In the genomic region with DNA sequence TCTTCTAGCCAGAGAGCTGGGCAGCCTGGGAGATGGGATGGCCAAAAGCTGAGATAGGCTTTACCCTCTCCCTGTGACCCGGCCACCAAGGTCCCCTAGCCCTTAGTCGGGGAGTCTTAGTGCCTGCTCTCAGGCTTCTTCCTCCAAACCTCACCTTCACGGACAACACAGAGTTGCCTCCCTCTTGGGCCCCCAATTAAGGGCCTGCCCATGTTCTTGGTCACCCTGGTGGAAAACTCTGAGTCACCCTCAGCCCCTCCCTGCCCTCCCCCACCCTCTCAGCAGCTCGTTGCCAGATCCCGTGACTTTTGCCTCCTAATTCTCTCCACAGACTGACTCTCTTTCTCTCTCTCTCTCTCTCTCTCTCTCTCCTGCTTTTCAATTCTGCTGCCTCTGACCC, we compare ENCODE assay signal across 13 mouse cellular contexts. TPM values are rescaled to one million over a fixed set of nuclear protein-coding genes. Genes with fewer than 3 reads are reported as not detected.
DNase-seq lines count a peak whose midpoint lies in the region; ATAC-seq and TF ChIP-seq lines count a peak whose summit lies in the region.
"Had no signal": no experiment of that assay in that cellular context is flagged by ENCODE, and none has a peak within 500 bp of the region (broad histone marks: within the 10 kb centered on the region; RNA-seq: fewer than 3 reads in every experiment).

No protein-coding gene starts in this region.

- no peak for TF ChIP-seq EP300 in heart, postnatal 0 days (IDR thresholded peaks at IDR 0.05; ENCODE audit: low read depth)

- peak overlapping the region; percentile 32 for H3K27ac ChIP-seq in heart, postnatal 0 days (ENCODE audit: low read depth)
- H3K27ac ChIP-seq in midbrain, embryonic 12.5 days (replicated peaks) = no peak overlapping the region
- H3K27ac ChIP-seq in midbrain, embryonic 11.5 days (ENCODE audit: low read depth, low read length) = no peak overlapping the region
- peak overlapping the region; percentile 77 for H3K27ac ChIP-seq in embryonic facial prominence, embryonic 15.5 days (replicated peaks)
- peak overlapping the region; percentile 54 for H3K27ac ChIP-seq in stomach, embryonic 16.5 days (ENCODE audit: low read length)
- H3K27ac ChIP-seq: neural tube, embryonic 13.5 days had no signal

- TF ChIP-seq CTCF in heart, postnatal 0 days (IDR thresholded peaks at IDR 0.05; ENCODE audit: low read depth) = no peak

- peak; percentile 34 for ATAC-seq in heart, postnatal 0 days (ENCODE audit: insufficient read depth, low read depth)
- no peak for ATAC-seq in midbrain, embryonic 12.5 days (ENCODE audit: low FRiP score, low read depth)
- no peak for ATAC-seq in midbrain, embryonic 11.5 days (ENCODE audit: low FRiP score)
- ATAC-seq in embryonic facial prominence, embryonic 15.5 days (ENCODE audit: insufficient number of reproducible peaks, low FRiP score, low TSS enrichment, low read depth) = no peak
- 0 out of 2 replicates have a peak, but pooled peaks have one; percentile 26 for ATAC-seq in stomach, embryonic 16.5 days (ENCODE audit: insufficient read depth, low FRiP score)

- no peak overlapping the region for H3K9ac ChIP-seq in heart, postnatal 0 days (replicated peaks; ENCODE audit: low read depth, low read length)
- H3K9ac ChIP-seq in midbrain, embryonic 12.5 days (replicated peaks) = 0 out of 2 replicates have a peak overlapping the region, but pooled peaks have one; percentile 15
- H3K9ac ChIP-seq in midbrain, embryonic 11.5 days (ENCODE audit: low read length) = no peak overlapping the region
- H3K9ac ChIP-seq in embryonic facial prominence, embryonic 15.5 days = no peak overlapping the region
- peak overlapping the region; percentile 40; the same call in 1 of the 2 replicates for H3K9ac ChIP-seq in stomach, embryonic 16.5 days (ENCODE audit: low read length)
- H3K9ac ChIP-seq: neural tube, embryonic 13.5 days had no signal

- no peaks in the 10 kb centered on the region for H3K36me3 ChIP-seq in heart, postnatal 0 days (replicated peaks; ENCODE audit: control insufficient read depth, insufficient read depth, low read length)
- H3K36me3 ChIP-seq in midbrain, embryonic 12.5 days = no peaks in the 10 kb centered on the region
- no peaks in the 10 kb centered on the region for H3K36me3 ChIP-seq in midbrain, embryonic 11.5 days (ENCODE audit: control insufficient read depth, insufficient read depth, low read length)
- no peaks in the 10 kb centered on the region for H3K36me3 ChIP-seq in embryonic facial prominence, embryonic 15.5 days
- no peaks in the 10 kb centered on the region for H3K36me3 ChIP-seq in stomach, embryonic 16.5 days (ENCODE audit: control insufficient read depth, insufficient read depth, low read length)
- H3K36me3 ChIP-seq: neural tube, embryonic 13.5 days had no signal

- H3K27me3 ChIP-seq in heart, postnatal 0 days (ENCODE audit: control insufficient read depth, insufficient read depth, low read length) = no peaks in the 10 kb centered on the region
- no peaks in the 10 kb centered on the region for H3K27me3 ChIP-seq in midbrain, embryonic 12.5 days
- H3K27me3 ChIP-seq in midbrain, embryonic 11.5 days (ENCODE audit: control insufficient read depth, insufficient read depth, low read length) = no peaks in the 10 kb centered on the region
- H3K27me3 ChIP-seq in embryonic facial prominence, embryonic 15.5 days = no peaks in the 10 kb centered on the region
- no peaks in the 10 kb centered on the region for H3K27me3 ChIP-seq in stomach, embryonic 16.5 days (ENCODE audit: control insufficient read depth, insufficient read depth, low read length)
- H3K27me3 ChIP-seq: neural tube, embryonic 13.5 days had no signal

- H3K4me1 ChIP-seq in heart, postnatal 0 days (ENCODE audit: control insufficient read depth, insufficient read depth) = peaks cover 26% of the 10 kb centered on the region
- H3K4me1 ChIP-seq in midbrain, embryonic 12.5 days = peaks cover 12% of the 10 kb centered on the region; the same call in 1 of the 2 replicates
- H3K4me1 ChIP-seq in midbrain, embryonic 11.5 days (ENCODE audit: control insufficient read depth, insufficient read depth, low read length) = peaks cover 3% of the 10 kb centered on the region; the same call in 1 of the 2 replicates
- peaks cover 63% of the 10 kb centered on the region for H3K4me1 ChIP-seq in embryonic facial prominence, embryonic 15.5 days
- H3K4me1 ChIP-seq in stomach, embryonic 16.5 days (ENCODE audit: control insufficient read depth, insufficient read depth, low read length) = peaks cover 34% of the 10 kb centered on the region

- H3K4me3 ChIP-seq in heart, postnatal 0 days (ENCODE audit: low read depth, low read length) = no peak overlapping the region
- no peak overlapping the region for H3K4me3 ChIP-seq in midbrain, embryonic 12.5 days
- H3K4me3 ChIP-seq in midbrain, embryonic 11.5 days (ENCODE audit: low read depth, low read length) = no peak overlapping the region
- H3K4me3 ChIP-seq in embryonic facial prominence, embryonic 15.5 days (replicated peaks) = no peak overlapping the region
- H3K4me3 ChIP-seq in stomach, embryonic 16.5 days (replicated peaks; ENCODE audit: low read length) = no peak overlapping the region
- H3K4me3 ChIP-seq: erythroblast, embryonic 14.5 days; megakaryocyte, embryonic 14.5 days; neural tube, embryonic 13.5 days had no signal

- no peak overlapping the region for H3K4me2 ChIP-seq in heart, postnatal 0 days (ENCODE audit: low read depth, low read length)
- H3K4me2 ChIP-seq in midbrain, embryonic 12.5 days (replicated peaks) = no peak overlapping the region
- H3K4me2 ChIP-seq in midbrain, embryonic 11.5 days = no peak overlapping the region
- no peak overlapping the region for H3K4me2 ChIP-seq in embryonic facial prominence, embryonic 15.5 days (replicated peaks)
- no peak overlapping the region for H3K4me2 ChIP-seq in stomach, embryonic 16.5 days (ENCODE audit: low read depth, low read length)
- H3K4me2 ChIP-seq: neural tube, embryonic 13.5 days had no signal

- no peaks in the 10 kb centered on the region for H3K9me3 ChIP-seq in heart, postnatal 0 days (replicated peaks; ENCODE audit: control insufficient read depth, low read length)
- no peaks in the 10 kb centered on the region for H3K9me3 ChIP-seq in midbrain, embryonic 12.5 days
- H3K9me3 ChIP-seq in midbrain, embryonic 11.5 days (ENCODE audit: control insufficient read depth, low read length) = no peaks in the 10 kb centered on the region
- no peaks in the 10 kb centered on the region for H3K9me3 ChIP-seq in embryonic facial prominence, embryonic 15.5 days (replicated peaks)
- no peaks in the 10 kb centered on the region for H3K9me3 ChIP-seq in stomach, embryonic 16.5 days (replicated peaks; ENCODE audit: control insufficient read depth, low read length)
- H3K9me3 ChIP-seq: megakaryocyte, embryonic 14.5 days; neural tube, embryonic 13.5 days had no signal

- DNase-seq in heart, postnatal 0 days (ENCODE audit: low spot score) = no peak
- DNase-seq in heart, adult 9 months (ENCODE audit: low spot score in 2 of 2) = no peak
- DNase-seq in midbrain, embryonic 11.5 days (ENCODE audit: low spot score, missing footprints) = no peak
- DNase-seq in layer of hippocampus, adult 8-10 months (ENCODE audit: low spot score in 2 of 2) = no peak
- DNase-seq: cerebellum, adult 9-10 months had no signal

- 52% methylated on average over 5 of the region's 5 CpGs for WGBS in heart, postnatal 0 days
- WGBS in midbrain, embryonic 12.5 days = 52% methylated on average over 5 of the region's 5 CpGs
- 62% methylated on average over 5 of the region's 5 CpGs for WGBS in midbrain, embryonic 11.5 days
- whole genome bisulfite sequencing in embryonic facial prominence, embryonic 15.5 days = 55% methylated on average over 5 of the region's 5 CpGs
- WGBS in stomach, embryonic 16.5 days = 46% methylated on average over 5 of the region's 5 CpGs

RNA-seq across cellular contexts. Expression of a gene that starts 39.5 kb away (rescaled TPM):
- total RNA-seq in heart, postnatal 0 days (2014; rRNA removed; ENCODE audit: low replicate concordance) = 458 and 512 TPM in 2 replicates
- 108 and 125 TPM in 2 replicates for polyA plus RNA-seq in heart, postnatal 0 days (2015; fragmentation: Nextera tagmentation; extraction: Ambion mirVana)
- 17.1 and 21.0 TPM in 2 replicates for polyA plus RNA-seq in midbrain, embryonic 12.5 days (2016; fragmentation: Nextera tagmentation; extraction: Ambion mirVana)
- polyA plus RNA-seq in midbrain, embryonic 11.5 days (2014; fragmentation: Nextera tagmentation; extraction: Ambion mirVana) = 6.9 and 9.3 TPM in 2 replicates
- polyA plus RNA-seq in embryonic facial prominence, embryonic 15.5 days (2015; fragmentation: Nextera tagmentation; extraction: Ambion mirVana) = 49.3 and 53.7 TPM in 2 replicates
- 42.1 and 45.0 TPM in 2 replicates for polyA plus RNA-seq in stomach, embryonic 16.5 days (2015; fragmentation: Nextera tagmentation; extraction: Ambion mirVana)
- total RNA-seq in layer of hippocampus, adult 8-10 months (2022) = 10 to 100 TPM; 44.4 to 54.8 (median 47.4) TPM
- total RNA-seq: MEL had no signal

RNA-seq across cellular contexts. Expression of a gene that starts 40.6 kb away (rescaled TPM):
- 0.58 TPM in 1 of 2 replicates, not detected in the other for total RNA-seq in heart, postnatal 0 days (2014; rRNA removed; ENCODE audit: low replicate concordance)
- 0.37 and 0.52 TPM in 2 replicates for polyA plus RNA-seq in heart, postnatal 0 days (2015; fragmentation: Nextera tagmentation; extraction: Ambion mirVana)
- 0.37 and 0.67 TPM in 2 replicates for polyA plus RNA-seq in midbrain, embryonic 12.5 days (2016; fragmentation: Nextera tagmentation; extraction: Ambion mirVana)
- 0.22 and 0.25 TPM in 2 replicates for polyA plus RNA-seq in midbrain, embryonic 11.5 days (2014; fragmentation: Nextera tagmentation; extraction: Ambion mirVana)
- polyA plus RNA-seq in embryonic facial prominence, embryonic 15.5 days (2015; fragmentation: Nextera tagmentation; extraction: Ambion mirVana) = 0.72 and 0.85 TPM in 2 replicates
- 0.25 and 0.44 TPM in 2 replicates for polyA plus RNA-seq in stomach, embryonic 16.5 days (2015; fragmentation: Nextera tagmentation; extraction: Ambion mirVana)
- under 1 TPM in 1 of 4 experiments, not detected in 3; 0.25 TPM for total RNA-seq in layer of hippocampus, adult 8-10 months (2022)
- total RNA-seq: gastrocnemius, adult 8-10 months had no signal
- polyA plus RNA-seq: erythroblast, embryonic 14.5 days had no signal

Comparison
In these comparisons a context has a peak if more than half of its experiments do, and no peak if none do; other contexts are left out.
1. H3K9ac ChIP-seq: peak in midbrain, embryonic 12.5 days (single experiment) and stomach, embryonic 16.5 days (single experiment); none in heart, postnatal 0 days (single experiment), midbrain, embryonic 11.5 days (single experiment) and embryonic facial prominence, embryonic 15.5 days (single experiment).
2. ATAC-seq: peak in heart, postnatal 0 days (single experiment) and stomach, embryonic 16.5 days (single experiment); none in midbrain, embryonic 12.5 days (single experiment), midbrain, embryonic 11.5 days (single experiment) and embryonic facial prominence, embryonic 15.5 days (single experiment).
3. H3K27ac ChIP-seq: peak in heart, postnatal 0 days (single experiment), embryonic facial prominence, embryonic 15.5 days (single experiment) and stomach, embryonic 16.5 days (single experiment); none in midbrain, embryonic 12.5 days (single experiment) and midbrain, embryonic 11.5 days (single experiment).